Mouse (Mus musculus): Measurements from ENCODE around the gene Elmod3. TPM values are rescaled to one million over a fixed set of nuclear protein-coding genes. Genes with fewer than 3 reads are reported as not detected.

Gene Elmod3
- total RNA-seq, 1 experiment = 4.3 TPM

DNA sequence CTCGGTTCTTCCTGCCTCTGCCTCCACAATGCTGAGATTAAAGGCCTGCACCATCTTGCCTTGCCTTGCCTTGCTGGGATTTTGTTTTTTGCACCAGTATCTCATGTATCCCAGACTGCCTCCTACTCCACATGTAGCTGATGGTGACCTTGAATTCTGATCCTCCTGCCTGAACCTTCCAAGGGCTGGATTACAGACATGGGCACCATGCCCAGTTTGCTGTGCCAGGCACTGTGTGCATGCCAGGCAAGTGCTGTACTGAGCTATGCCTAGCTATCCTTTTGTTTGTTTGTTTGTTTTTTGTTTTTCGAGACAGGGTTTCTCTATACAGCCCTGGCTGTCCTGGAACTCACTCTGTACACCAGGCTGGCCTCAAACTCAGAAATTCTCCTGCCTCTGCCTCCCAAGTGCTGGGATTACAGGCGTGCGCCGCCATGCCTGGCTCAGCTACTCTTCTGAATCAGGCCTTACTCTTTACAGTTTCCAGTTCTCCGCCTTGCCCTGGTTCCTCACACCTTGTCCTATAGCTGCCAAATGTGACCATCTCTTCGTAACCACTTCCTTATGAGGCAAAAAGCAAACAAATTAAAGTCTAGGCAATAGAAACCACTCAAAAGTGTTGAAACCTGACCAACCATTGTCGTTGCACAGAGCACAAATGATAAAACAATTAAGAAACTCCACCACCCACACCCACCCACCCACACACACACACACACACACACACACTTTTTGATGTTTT, 25.6 kb upstream of the Elmod3 start:
- Histone ChIP-seq H3K9ac (ENCODE audit: insufficient read depth, low read depth, low read length, poor library complexity, severe bottlenecking) (no peak overlapping the region), H3K4me1 (ENCODE audit: control insufficient read depth in 2 of 2, insufficient read depth in 2 of 2, low read length in 2 of 2, poor library complexity in 1 of 2) (0 out of 4 replicates have a peak, but pooled peaks cover 0 to 2% of the 10 kb centered on the region in 2 experiments), H3K9me3 (ENCODE audit: control insufficient read depth, insufficient read depth, low read depth, low read length) (no peaks in the 10 kb centered on the region), H3K4me3 (ENCODE audit: insufficient read depth in 1 of 2, low read depth in 1 of 2, low read length in 2 of 2, poor library complexity in 1 of 2, severe bottlenecking in 1 of 2) (no peak overlapping the region), H3K36me3 (ENCODE audit: control insufficient read depth, insufficient read depth, low read length, poor library complexity, severe bottlenecking) (peaks cover 7% of the 10 kb centered on the region; the same call in 1 of the 2 replicates), H3K27ac (ENCODE audit: insufficient read depth, low read depth, low read length, poor library complexity, severe bottlenecking) (no peak overlapping the region)
- no peak for TF ChIP-seq ZNF384 (IDR thresholded peaks at IDR 0.05; ENCODE audit: low read depth, low read length)
- no peak for TF ChIP-seq MAFK (IDR thresholded peaks at IDR 0.05; ENCODE audit: insufficient read depth, low read depth, low read length)
- TF ChIP-seq CHD2 (IDR thresholded peaks at IDR 0.05; ENCODE audit: low read depth, low read length) = no peak
- no peak for TF ChIP-seq HCFC1 (IDR thresholded peaks at IDR 0.05; ENCODE audit: borderline replicate concordance, insufficient read depth, low read length)
- TF ChIP-seq ZC3H11A (IDR thresholded peaks at IDR 0.05; ENCODE audit: borderline replicate concordance, low read depth, low read length) = no peak
- in situ Hi-C loops (cut with MboI; ENCODE audit: low sequenced_read_pairs in 2 of 2, unreplicated experiment in 2 of 2) = no loop called here
- no peak for DNase-seq (ENCODE audit: low read depth, low spot score)

DNA sequence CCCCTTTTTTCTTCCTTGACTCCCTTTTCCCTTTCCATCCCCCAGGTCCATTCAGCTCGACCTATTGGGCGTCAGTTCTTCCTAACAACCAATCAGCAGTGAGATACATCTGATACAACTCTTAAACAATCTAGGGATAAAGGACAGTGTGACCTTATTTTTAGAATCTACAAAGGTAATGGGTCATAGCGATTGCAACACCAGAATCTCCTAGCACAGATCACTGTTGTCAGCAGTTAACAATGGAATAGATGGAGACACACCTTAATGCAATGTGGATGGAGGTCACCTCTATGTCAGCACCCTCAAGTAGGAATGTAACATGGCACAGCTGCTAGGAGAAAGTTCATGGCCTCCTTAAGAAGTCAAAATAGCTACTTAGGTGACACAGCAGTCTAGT, 24.7 kb upstream of the Elmod3 start:
- Histone ChIP-seq H3K36me3 (ENCODE audit: control insufficient read depth, insufficient read depth, low read length, poor library complexity, severe bottlenecking) (peaks cover 7% of the 10 kb centered on the region; the same call in 1 of the 2 replicates), H3K9ac (ENCODE audit: insufficient read depth, low read depth, low read length, poor library complexity, severe bottlenecking) (no peak overlapping the region), H3K4me3 (ENCODE audit: insufficient read depth in 1 of 2, low read depth in 1 of 2, low read length in 2 of 2, poor library complexity in 1 of 2, severe bottlenecking in 1 of 2) (no peak overlapping the region), H3K27ac (ENCODE audit: insufficient read depth, low read depth, low read length, poor library complexity, severe bottlenecking) (no peak overlapping the region), H3K4me1 (ENCODE audit: control insufficient read depth in 2 of 2, insufficient read depth in 2 of 2, low read length in 2 of 2, poor library complexity in 1 of 2) (0 out of 4 replicates have a peak, but pooled peaks cover 0 to 2% of the 10 kb centered on the region in 2 experiments), H3K9me3 (ENCODE audit: control insufficient read depth, insufficient read depth, low read depth, low read length) (no peaks in the 10 kb centered on the region)
- in situ Hi-C loops (cut with MboI; ENCODE audit: low sequenced_read_pairs in 2 of 2, unreplicated experiment in 2 of 2) = no loop called here
- TF ChIP-seq ZNF384 (IDR thresholded peaks at IDR 0.05; ENCODE audit: low read depth, low read length) = no peak
- TF ChIP-seq HCFC1 (IDR thresholded peaks at IDR 0.05; ENCODE audit: borderline replicate concordance, insufficient read depth, low read length) = no peak
- TF ChIP-seq MAFK (IDR thresholded peaks at IDR 0.05; ENCODE audit: insufficient read depth, low read depth, low read length) = 0 out of 2 replicates have a peak, but pooled peaks have one; percentile 16
- TF ChIP-seq CHD2 (IDR thresholded peaks at IDR 0.05; ENCODE audit: low read depth, low read length) = no peak
- no peak for TF ChIP-seq ZC3H11A (IDR thresholded peaks at IDR 0.05; ENCODE audit: borderline replicate concordance, low read depth, low read length)
- no peak for DNase-seq (ENCODE audit: low read depth, low spot score)

DNA sequence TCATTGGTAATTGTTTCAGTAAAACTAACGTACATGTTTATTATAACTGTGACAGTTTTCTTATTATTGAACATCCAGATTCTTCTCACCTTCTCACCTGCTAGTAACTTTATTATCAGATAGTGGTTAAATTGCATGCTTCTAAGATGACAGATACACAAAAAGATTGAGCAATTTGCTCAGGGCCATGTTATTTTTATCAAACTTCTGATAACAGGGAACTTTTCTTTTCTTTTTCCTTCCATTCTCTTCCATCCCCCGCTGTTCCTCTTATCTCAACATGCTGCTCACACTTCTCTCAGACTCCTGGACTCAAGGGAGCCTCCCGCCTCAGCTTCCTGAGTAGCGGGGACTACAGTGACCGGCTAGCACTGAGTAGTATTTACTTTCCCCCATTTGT, 22.7 kb upstream of the Elmod3 start:
- no peak overlapping the region for H3K27ac ChIP-seq (ENCODE audit: insufficient read depth, low read depth, low read length, poor library complexity, severe bottlenecking)
- H3K4me3 ChIP-seq (ENCODE audit: insufficient read depth in 1 of 2, low read depth in 1 of 2, low read length in 2 of 2, poor library complexity in 1 of 2, severe bottlenecking in 1 of 2) = no peak overlapping the region
- in situ Hi-C loops (cut with MboI; ENCODE audit: low sequenced_read_pairs in 2 of 2, unreplicated experiment in 2 of 2) = no loop called here
- no peak for TF ChIP-seq ZC3H11A (IDR thresholded peaks at IDR 0.05; ENCODE audit: borderline replicate concordance, low read depth, low read length)
- no peak for TF ChIP-seq HCFC1 (IDR thresholded peaks at IDR 0.05; ENCODE audit: borderline replicate concordance, insufficient read depth, low read length)
- TF ChIP-seq CHD2 (IDR thresholded peaks at IDR 0.05; ENCODE audit: low read depth, low read length) = no peak
- TF ChIP-seq ZNF384 (IDR thresholded peaks at IDR 0.05; ENCODE audit: low read depth, low read length) = no peak
- TF ChIP-seq MAFK (IDR thresholded peaks at IDR 0.05; ENCODE audit: insufficient read depth, low read depth, low read length) = no peak
- H3K4me1 ChIP-seq (ENCODE audit: control insufficient read depth in 2 of 2, insufficient read depth in 2 of 2, low read length in 2 of 2, poor library complexity in 1 of 2) = 0 out of 4 replicates have a peak, but pooled peaks cover 0 to 2% of the 10 kb centered on the region in 2 experiments
- H3K36me3 ChIP-seq (ENCODE audit: control insufficient read depth, insufficient read depth, low read length, poor library complexity, severe bottlenecking) = no peaks in the 10 kb centered on the region
- H3K9me3 ChIP-seq (ENCODE audit: control insufficient read depth, insufficient read depth, low read depth, low read length) = no peaks in the 10 kb centered on the region
- no peak overlapping the region for H3K9ac ChIP-seq (ENCODE audit: insufficient read depth, low read depth, low read length, poor library complexity, severe bottlenecking)
- DNase-seq (ENCODE audit: low read depth, low spot score) = no peak

DNA sequence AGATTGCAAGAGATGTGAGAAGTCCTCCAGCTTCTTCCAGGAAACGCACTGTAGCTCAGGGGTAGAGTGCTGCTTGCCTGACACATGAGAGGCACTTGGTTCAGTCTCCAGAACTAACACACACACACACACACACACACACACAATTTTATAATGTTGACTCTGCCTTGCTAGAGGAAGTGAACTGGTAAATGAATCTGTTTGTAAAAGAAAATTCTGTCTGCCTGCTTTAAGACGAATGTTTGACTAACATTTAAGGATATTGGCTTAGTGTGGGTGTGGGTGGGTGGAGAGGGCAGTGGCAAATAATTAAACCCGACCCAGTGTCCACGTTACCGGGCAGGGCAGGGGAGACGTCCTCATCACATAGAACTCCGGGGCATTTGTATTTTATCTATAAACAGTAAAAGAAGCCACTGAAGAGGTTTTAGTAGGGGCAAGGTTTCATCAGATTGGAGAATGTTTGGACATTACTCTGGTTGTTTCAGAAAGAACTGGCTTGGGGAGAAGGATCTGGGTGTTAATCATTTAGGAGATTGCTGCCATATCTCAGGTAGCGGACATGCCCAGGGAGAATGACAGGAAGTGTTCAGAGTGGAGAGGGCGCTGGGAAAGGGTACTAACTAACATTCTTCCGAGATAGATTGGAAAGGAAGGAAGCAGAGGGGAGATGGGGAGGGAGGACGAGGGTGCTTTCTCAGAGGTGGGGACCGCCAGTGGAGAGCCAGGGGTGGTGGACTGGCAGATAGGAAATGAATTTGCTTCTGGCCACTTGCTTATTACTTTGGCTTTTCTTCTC, 21.7 kb upstream of the Elmod3 start:
- DNase-seq (ENCODE audit: low read depth, low spot score) = no peak
- no peak overlapping the region for H3K9ac ChIP-seq (ENCODE audit: insufficient read depth, low read depth, low read length, poor library complexity, severe bottlenecking)
- in situ Hi-C loops (cut with MboI; ENCODE audit: low sequenced_read_pairs in 2 of 2, unreplicated experiment in 2 of 2) = no loop called here

More for the DNA sequence above, 21.7 kb upstream of the Elmod3 start:
- no peak for TF ChIP-seq ZNF384 (IDR thresholded peaks at IDR 0.05; ENCODE audit: low read depth, low read length)
- Histone ChIP-seq H3K27ac (ENCODE audit: insufficient read depth, low read depth, low read length, poor library complexity, severe bottlenecking) (no peak overlapping the region), H3K4me1 (ENCODE audit: control insufficient read depth in 2 of 2, insufficient read depth in 2 of 2, low read length in 2 of 2, poor library complexity in 1 of 2) (0 out of 4 replicates have a peak, but pooled peaks cover 0 to 2% of the 10 kb centered on the region in 2 experiments), H3K4me3 (ENCODE audit: insufficient read depth in 1 of 2, low read depth in 1 of 2, low read length in 2 of 2, poor library complexity in 1 of 2, severe bottlenecking in 1 of 2) (no peak overlapping the region), H3K36me3 (ENCODE audit: control insufficient read depth, insufficient read depth, low read length, poor library complexity, severe bottlenecking) (no peaks in the 10 kb centered on the region), H3K9me3 (ENCODE audit: control insufficient read depth, insufficient read depth, low read depth, low read length) (no peaks in the 10 kb centered on the region)

Measured in ES-E14 (cell line).